Mouse (Mus musculus): ENCODE results near the gene Hist1h4d. TPM values are rescaled to one million over a fixed set of nuclear protein-coding genes. Genes with fewer than 3 reads are reported as not detected.
A peak's percentile ranks its signal among the peaks of the same experiment; 100 is the strongest.
"Not testable (repeated sequence)": the region's sequence is repeated elsewhere in the genome, so short reads cannot be mapped to it uniquely, and the experiment has no call there.

Gene Hist1h4d
- polyA plus RNA-seq, 1 experiment from 2014 or later = 101 TPM

- 45% methylated on average over 2 of the region's 2 CpGs for WGBS
- no peaks in the 10 kb centered on the region for H3K9me3 ChIP-seq
- H3K27ac ChIP-seq = peak overlapping the region; percentile 91
- no peak for DNase-seq (ENCODE audit: low spot score)
- H3K27me3 ChIP-seq (ENCODE audit: insufficient read depth, poor library complexity, severe bottlenecking) = no peaks in the 10 kb centered on the region
- H3K4me1 ChIP-seq (replicated peaks) = peaks cover 38% of the 10 kb centered on the region
- H3K4me3 ChIP-seq = peak overlapping the region; percentile 56
- H3K36me3 ChIP-seq = no peaks in the 10 kb centered on the region
Observed at GRCm38 (mm10) chr13:23572218-23573033, 9.0 kb upstream of the Hist1h4d start.

GRCm38 (mm10) chr13:23573034-23573897 lies 8.1 kb upstream of the Hist1h4d start:
- not testable (repeated sequence) for DNase-seq (ENCODE audit: low spot score); H3K36me3 ChIP-seq; H3K27me3 ChIP-seq (ENCODE audit: insufficient read depth, poor library complexity, severe bottlenecking); H3K9me3 ChIP-seq
- H3K4me3 ChIP-seq = peak overlapping the region; percentile 56
- 8% methylated on average over 20 of the region's 20 CpGs for WGBS
- peaks cover 38% of the 10 kb centered on the region for H3K4me1 ChIP-seq (replicated peaks)
- peak overlapping the region; percentile 91 for H3K27ac ChIP-seq

- H3K9me3 ChIP-seq; H3K27me3 ChIP-seq (ENCODE audit: insufficient read depth, poor library complexity, severe bottlenecking); H3K36me3 ChIP-seq: not testable (repeated sequence)
- H3K27ac ChIP-seq = peak within 1 kb of the TSS; percentile 91
- peak within 1 kb of the TSS; percentile 62 for H3K4me3 ChIP-seq
- peaks cover 38% of the 10 kb centered on the region for H3K4me1 ChIP-seq (replicated peaks)
- WGBS = under 1% methylated on average over 42 of the region's 42 CpGs
- DNase-seq (ENCODE audit: low spot score) = peak; percentile 91
Observed at GRCm38 (mm10) chr13:23573898-23574524, 7.4 kb upstream of the Hist1h4d start, which contains the start of the genes Hist1h2bf and Hist1h2ad. Gene Hist1h2bf, minus strand, starts transcription at chr13:23574196. Gene Hist1h2ad, plus strand, starts transcription at chr13:23574381.

- not testable (repeated sequence) for H3K36me3 ChIP-seq; DNase-seq (ENCODE audit: low spot score); H3K9me3 ChIP-seq; H3K27me3 ChIP-seq (ENCODE audit: insufficient read depth, poor library complexity, severe bottlenecking)
- H3K4me1 ChIP-seq (replicated peaks) = peaks cover 38% of the 10 kb centered on the region
- WGBS = under 1% methylated on average over 11 of the region's 39 CpGs
- H3K27ac ChIP-seq = peak overlapping the region; percentile 91
- H3K4me3 ChIP-seq = peak overlapping the region; percentile 62
Observed at GRCm38 (mm10) chr13:23574546-23575170, 6.7 kb upstream of the Hist1h4d start.

GRCm38 (mm10) chr13:23575271-23575851 lies 6.0 kb upstream of the Hist1h4d start, which contains the start of gene Hist1h3d:
Gene Hist1h3d, plus strand, starts transcription at chr13:23575763.
- under 1% methylated on average over 18 of the region's 18 CpGs for WGBS
- Histone ChIP-seq H3K4me3 (peak within 1 kb of the TSS; percentile 62), H3K27ac (peak within 1 kb of the TSS; percentile 93), H3K36me3 (no peaks in the 10 kb centered on the region), H3K27me3 (ENCODE audit: insufficient read depth, poor library complexity, severe bottlenecking) (no peaks in the 10 kb centered on the region), H3K9me3 (no peaks in the 10 kb centered on the region), H3K4me1 (replicated peaks) (peaks cover 33% of the 10 kb centered on the region)
- peak; percentile 62 for DNase-seq (ENCODE audit: low spot score)

- not testable (repeated sequence) for H3K27me3 ChIP-seq (ENCODE audit: insufficient read depth, poor library complexity, severe bottlenecking); DNase-seq (ENCODE audit: low spot score); H3K36me3 ChIP-seq; H3K9me3 ChIP-seq
- Histone ChIP-seq H3K4me3 (peak overlapping the region; percentile 62), H3K4me1 (replicated peaks) (peaks cover 36% of the 10 kb centered on the region), H3K27ac (peak overlapping the region; percentile 93)
- under 1% methylated on average over 17 of the region's 40 CpGs for WGBS
Observed at GRCm38 (mm10) chr13:23575864-23576313, 5.5 kb upstream of the Hist1h4d start.

- H3K4me3 ChIP-seq = peak overlapping the region; percentile 62
- H3K9me3 ChIP-seq = no peaks in the 10 kb centered on the region
- H3K36me3 ChIP-seq = no peaks in the 10 kb centered on the region
- 3% methylated on average over 7 of the region's 7 CpGs for WGBS
- peak; percentile 44 for DNase-seq (ENCODE audit: low spot score)
- peak overlapping the region; percentile 93 for H3K27ac ChIP-seq
- H3K4me1 ChIP-seq (replicated peaks) = peaks cover 38% of the 10 kb centered on the region
- H3K27me3 ChIP-seq (ENCODE audit: insufficient read depth, poor library complexity, severe bottlenecking) = no peaks in the 10 kb centered on the region
Observed at GRCm38 (mm10) chr13:23576351-23576881, 5.0 kb upstream of the Hist1h4d start.

- no peaks in the 10 kb centered on the region for H3K36me3 ChIP-seq
- no peaks in the 10 kb centered on the region for H3K9me3 ChIP-seq
- peak overlapping the region; percentile 62 for H3K4me3 ChIP-seq
- DNase-seq (ENCODE audit: low spot score) = no peak
- peaks cover 42% of the 10 kb centered on the region for H3K4me1 ChIP-seq (replicated peaks)
- peak overlapping the region; percentile 93 for H3K27ac ChIP-seq
- 51% methylated on average over 6 of the region's 6 CpGs for WGBS
- H3K27me3 ChIP-seq (ENCODE audit: insufficient read depth, poor library complexity, severe bottlenecking) = no peaks in the 10 kb centered on the region
Observed at GRCm38 (mm10) chr13:23576906-23577639, 4.3 kb upstream of the Hist1h4d start.

- peaks cover 43% of the 10 kb centered on the region for H3K4me1 ChIP-seq (replicated peaks)
- H3K4me3 ChIP-seq = no peak overlapping the region
- WGBS = 88% methylated on average over 1 of the region's 1 CpGs
- no peaks in the 10 kb centered on the region for H3K36me3 ChIP-seq
- H3K27me3 ChIP-seq (ENCODE audit: insufficient read depth, poor library complexity, severe bottlenecking) = no peaks in the 10 kb centered on the region
- DNase-seq (ENCODE audit: low spot score) = no peak
- H3K27ac ChIP-seq = peak overlapping the region; percentile 93
- no peaks in the 10 kb centered on the region for H3K9me3 ChIP-seq
Observed at GRCm38 (mm10) chr13:23577835-23578234, 3.6 kb upstream of the Hist1h4d start.

GRCm38 (mm10) chr13:23582219-23583056 lies 1.0 kb downstream of the Hist1h4d start:
- Histone ChIP-seq H3K4me3 (peak overlapping the region; percentile 60), H3K27ac (peak overlapping the region; percentile 95), H3K9me3 (no peaks in the 10 kb centered on the region), H3K27me3 (ENCODE audit: insufficient read depth, poor library complexity, severe bottlenecking) (no peaks in the 10 kb centered on the region), H3K4me1 (replicated peaks) (peaks cover 48% of the 10 kb centered on the region), H3K36me3 (no peaks in the 10 kb centered on the region)
- peak; percentile 45 for DNase-seq (ENCODE audit: low spot score)
- WGBS = 3% methylated on average over 6 of the region's 6 CpGs
